Mouse (Mus musculus) erythroblast, embryonic 14.5 days (primary cell): ENCODE measurements around the gene Fam187b. TPM values are rescaled to one million over a fixed set of nuclear protein-coding genes. Genes with fewer than 3 reads are reported as not detected.
A peak's percentile ranks its signal among the peaks of the same experiment; 100 is the strongest.

Source experiments
- H3K27me3 ChIP-seq: 2 replicates; pipeline ENCODE4 v1.6.1; 2012; ENCODE audit warnings: inconsistent platforms; ENCODE audit not compliant: control insufficient read depth
- H3K36me3 ChIP-seq: 2 replicates; pipeline ENCODE4 v1.6.1; 2012; ENCODE audit warnings: mild to moderate bottlenecking, inconsistent platforms; ENCODE audit not compliant: control insufficient read depth
- H3K4me1 ChIP-seq: 2 replicates; pipeline ENCODE4 v1.6.1; 2012; ENCODE audit warnings: inconsistent platforms; ENCODE audit not compliant: control insufficient read depth
- H3K4me3 ChIP-seq: replicated peaks from 2 replicates; pipeline ENCODE3; 2012; ENCODE audit warnings: moderate library complexity, mild to moderate bottlenecking, inconsistent platforms
- H3K9me3 ChIP-seq: 2 replicates; pipeline ENCODE4 v1.6.1; 2012; ENCODE audit warnings: low read length, inconsistent platforms, mixed read lengths; ENCODE audit not compliant: control insufficient read depth
- GATA1 ChIP-seq: IDR thresholded peaks from 2 replicates; pipeline ENCODE4 v1.6.1; 2012; ENCODE audit warnings: low read length, inconsistent platforms, mixed read lengths
- TAL1 ChIP-seq: IDR thresholded peaks from 3 replicates; pipeline ENCODE4 v1.6.1; 2012; ENCODE audit warnings: low read length, inconsistent platforms, mixed read lengths
- polyA plus RNA-seq: library from polyadenylated mRNA; stranded (reverse); fragments of >175 nt; gene quantifications from 2 replicates; pipeline ENCODE4 v1.2.3, GENCODE M21; 2012

Fam187b gene
- polyA plus RNA-seq, 1 experiment, result not detected

- peaks cover 45% of the 10 kb centered on the region for H3K36me3 ChIP-seq
- peak overlapping the region; percentile 97 for H3K4me3 ChIP-seq
- H3K9me3 ChIP-seq, result no peaks in the 10 kb centered on the region
- H3K4me1 ChIP-seq, result peaks cover 38% of the 10 kb centered on the region
- H3K27me3 ChIP-seq, result peaks cover 6% of the 10 kb centered on the region; the same call in 1 of the 2 replicates
- no peak for TF ChIP-seq TAL1
- no peak for TF ChIP-seq GATA1
Measured at GRCm38 (mm10) chr7:30957367-30957783, 16.2 kb upstream of the Fam187b start.

DNA sequence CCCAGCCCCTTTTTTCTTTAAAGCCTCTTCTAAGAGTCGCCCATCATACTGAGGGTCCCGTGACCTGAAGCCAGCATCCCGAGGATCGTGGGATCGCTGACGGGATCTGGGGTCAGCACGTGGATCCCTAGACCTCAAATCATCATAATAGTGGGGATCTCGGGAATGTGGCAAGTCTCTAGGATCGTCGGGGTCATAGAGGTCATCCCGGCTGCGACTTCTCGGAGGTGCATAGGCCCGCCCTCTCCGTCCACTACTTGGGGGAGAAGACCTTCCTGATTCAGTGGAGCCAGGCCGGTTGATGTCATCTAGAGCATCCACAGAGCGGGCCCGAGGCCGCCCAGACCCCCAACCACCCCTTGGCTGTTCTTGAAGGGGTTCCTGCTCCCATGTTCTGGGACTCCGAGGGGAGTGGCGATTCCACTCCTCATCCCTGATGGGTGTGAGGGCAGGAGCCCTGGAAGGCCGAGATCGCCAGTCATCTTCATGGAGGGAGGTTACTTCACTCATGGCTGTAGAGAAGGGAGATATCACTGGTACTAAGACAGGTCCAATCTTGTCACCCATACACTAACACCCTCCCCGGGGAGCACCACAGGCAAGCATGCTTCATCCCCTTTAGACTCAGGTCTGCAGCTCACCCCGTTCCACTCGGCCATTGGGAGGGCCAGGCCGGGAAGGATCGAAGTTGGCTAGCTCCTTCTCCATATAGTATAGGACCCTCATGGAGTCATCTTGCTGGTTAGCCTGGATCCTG, 15.3 kb upstream of the Fam187b start:
- H3K4me3 ChIP-seq, result peak overlapping the region; percentile 97
- H3K36me3 ChIP-seq, result peaks cover 36% of the 10 kb centered on the region
- H3K4me1 ChIP-seq, result peaks cover 38% of the 10 kb centered on the region
- H3K27me3 ChIP-seq, result peaks cover 6% of the 10 kb centered on the region; the same call in 1 of the 2 replicates
- no peaks in the 10 kb centered on the region for H3K9me3 ChIP-seq
- TF ChIP-seq TAL1, result no peak
- no peak for TF ChIP-seq GATA1

- Histone ChIP-seq H3K4me1 (peaks cover 43% of the 10 kb centered on the region), H3K36me3 (peaks cover 29% of the 10 kb centered on the region), H3K9me3 (no peaks in the 10 kb centered on the region), H3K4me3 (no peak overlapping the region), H3K27me3 (peaks cover 6% of the 10 kb centered on the region; the same call in 1 of the 2 replicates)
- TF ChIP-seq GATA1 (no peak), TAL1 (no peak)
Measured at GRCm38 (mm10) chr7:30958866-30959487, 14.6 kb upstream of the Fam187b start.

- no peaks in the 10 kb centered on the region for H3K9me3 ChIP-seq
- peaks cover 6% of the 10 kb centered on the region; the same call in 1 of the 2 replicates for H3K27me3 ChIP-seq
- H3K4me1 ChIP-seq, result peaks cover 41% of the 10 kb centered on the region
- no peak for TF ChIP-seq GATA1
- no peak for TF ChIP-seq TAL1
- H3K36me3 ChIP-seq, result peaks cover 20% of the 10 kb centered on the region
- H3K4me3 ChIP-seq, result no peak overlapping the region
Measured at GRCm38 (mm10) chr7:30959786-30960349, 13.7 kb upstream of the Fam187b start.

DNA sequence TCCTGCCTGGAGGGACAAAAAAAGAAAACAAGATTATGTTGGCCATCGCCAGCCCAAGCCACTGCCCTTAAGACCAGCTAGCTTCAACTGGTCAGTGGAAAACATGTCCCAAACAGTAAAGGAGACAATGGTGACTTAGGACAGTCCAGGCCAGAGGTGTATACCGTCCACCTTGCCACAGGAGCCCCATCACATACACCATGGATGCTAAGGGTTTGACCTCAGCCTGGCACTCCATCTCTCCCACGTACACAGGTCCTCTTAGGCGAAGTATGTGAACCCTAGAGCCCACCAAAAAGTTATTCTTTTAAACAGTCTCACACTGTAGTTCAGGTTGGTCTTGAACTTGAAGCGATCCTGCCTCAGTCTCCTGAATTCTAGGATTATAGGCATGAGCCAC, 10.7 kb upstream of the Fam187b start:
- Histone ChIP-seq H3K27me3 (peaks cover 6% of the 10 kb centered on the region; the same call in 1 of the 2 replicates), H3K9me3 (no peaks in the 10 kb centered on the region), H3K36me3 (peaks cover 16% of the 10 kb centered on the region), H3K4me1 (peaks cover 24% of the 10 kb centered on the region), H3K4me3 (no peak overlapping the region)
- TF ChIP-seq TAL1 (no peak), GATA1 (no peak)

GRCm38 (mm10) chr7:30964366-30964765, 9.2 kb upstream of the Fam187b start:
- Histone ChIP-seq H3K4me1 (peaks cover 11% of the 10 kb centered on the region), H3K4me3 (no peak overlapping the region), H3K9me3 (no peaks in the 10 kb centered on the region), H3K36me3 (peaks cover 3% of the 10 kb centered on the region; the same call in 1 of the 2 replicates), H3K27me3 (peaks cover 6% of the 10 kb centered on the region; the same call in 1 of the 2 replicates)
- no peak for TF ChIP-seq TAL1
- TF ChIP-seq GATA1, result no peak

DNA sequence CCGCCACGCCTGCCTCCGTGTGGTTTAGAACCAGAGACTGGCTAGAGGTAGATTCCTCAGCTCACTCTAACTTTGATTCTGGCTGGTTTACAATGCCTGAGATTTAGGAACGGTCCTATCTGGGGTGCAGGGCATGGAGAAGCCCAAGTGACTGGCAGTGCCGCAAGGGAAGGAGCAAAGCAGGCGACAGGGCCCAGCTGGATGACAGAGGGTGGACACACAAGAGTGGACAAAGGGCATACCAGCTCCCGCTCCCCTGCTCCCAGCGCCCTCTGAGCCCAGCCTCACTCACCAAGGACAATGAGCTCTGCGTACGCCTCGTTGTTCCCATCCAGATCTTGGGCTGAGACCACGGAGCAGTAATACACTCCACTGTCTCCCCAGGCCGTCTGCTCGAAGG, 7.9 kb upstream of the Fam187b start:
- peaks cover 9% of the 10 kb centered on the region for H3K4me1 ChIP-seq
- no peaks in the 10 kb centered on the region for H3K9me3 ChIP-seq
- H3K36me3 ChIP-seq, result peaks cover 3% of the 10 kb centered on the region; the same call in 1 of the 2 replicates
- H3K4me3 ChIP-seq, result no peak overlapping the region
- H3K27me3 ChIP-seq, result peaks cover 6% of the 10 kb centered on the region; the same call in 1 of the 2 replicates
- no peak for TF ChIP-seq TAL1
- TF ChIP-seq GATA1, result no peak

DNA sequence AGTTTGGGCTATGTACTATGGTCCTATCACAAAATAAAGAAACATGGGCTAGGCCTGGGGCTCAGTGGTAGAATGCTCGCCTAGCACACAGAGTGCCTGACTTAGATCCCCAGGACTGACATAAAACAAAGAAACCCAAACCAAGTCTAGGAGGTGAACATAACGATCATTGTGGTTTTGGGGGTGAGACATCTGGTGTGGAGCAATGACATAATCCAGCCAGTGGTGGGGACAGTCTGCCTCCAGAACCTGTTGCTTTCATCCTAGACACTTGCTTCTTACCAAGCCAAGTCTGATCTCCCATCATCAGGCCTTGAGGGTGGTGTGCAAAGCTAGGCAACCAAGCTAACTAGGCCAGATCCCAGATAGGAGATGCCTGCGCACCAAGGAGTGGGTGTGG, 6.9 kb upstream of the Fam187b start:
- peaks cover 9% of the 10 kb centered on the region for H3K4me1 ChIP-seq
- TF ChIP-seq GATA1 (no peak), TAL1 (no peak)
- no peaks in the 10 kb centered on the region for H3K9me3 ChIP-seq
- peaks cover 8% of the 10 kb centered on the region for H3K27me3 ChIP-seq
- H3K4me3 ChIP-seq, result no peak overlapping the region
- peaks cover 3% of the 10 kb centered on the region; the same call in 1 of the 2 replicates for H3K36me3 ChIP-seq

DNA sequence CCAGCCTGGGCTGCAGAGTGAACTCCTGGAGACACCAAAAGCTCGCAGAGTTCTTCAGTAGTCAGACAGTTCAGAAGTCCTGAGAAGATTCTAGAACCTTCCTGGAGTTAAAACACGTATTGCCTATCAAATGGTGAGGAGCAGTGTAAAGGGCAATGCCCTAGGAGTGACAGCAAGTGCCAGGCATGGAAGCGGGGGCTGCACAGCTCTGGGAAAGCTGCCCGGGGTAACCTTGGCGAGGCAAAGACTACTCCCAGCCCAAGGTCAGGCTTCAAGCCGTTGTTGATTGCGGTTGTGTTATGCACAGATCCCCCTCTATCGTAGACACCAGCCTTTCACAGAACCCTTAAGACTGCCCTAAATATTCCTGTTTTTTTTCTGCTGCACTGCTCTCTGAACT, 5.0 kb upstream of the Fam187b start:
- Histone ChIP-seq H3K36me3 (peaks cover 3% of the 10 kb centered on the region; the same call in 1 of the 2 replicates), H3K4me1 (peaks cover 11% of the 10 kb centered on the region), H3K27me3 (peaks cover 21% of the 10 kb centered on the region), H3K4me3 (no peak overlapping the region), H3K9me3 (no peaks in the 10 kb centered on the region; the same call in 1 of the 2 replicates)
- TF ChIP-seq TAL1, result no peak
- no peak for TF ChIP-seq GATA1
